Mouse (Mus musculus): ENCODE data around the gene Scimp. TPM values are rescaled to one million over a fixed set of nuclear protein-coding genes. Genes with fewer than 3 reads are reported as not detected.

Gene Scimp
- total RNA-seq, 2 experiments from 2014 or later: not detected

GRCm38 (mm10) chr11:70815498-70816078, 3.2 kb upstream of the Scimp start:
- intact Hi-C loops (cut with DNase I): no loop called here
- DNase-seq (ENCODE audit: extremely low spot score in 1 of 2, low spot score in 2 of 2): peak; percentile 38 to 41

- no peak for DNase-seq (ENCODE audit: extremely low spot score in 1 of 2, low spot score in 2 of 2)
- intact Hi-C loops (cut with DNase I): no loop called here
Observed at GRCm38 (mm10) chr11:70815071-70815470, 2.7 kb upstream of the Scimp start.

GRCm38 (mm10) chr11:70811471-70812240, 730 bp downstream of the Scimp start:
- intact Hi-C loops (cut with DNase I): loop anchor here (5.0 kb wide), 1 partner anchor 34 kb away; no protein-coding TSS in a partner anchor

GRCm38 (mm10) chr11:70811041-70811440, 1.3 kb downstream of the Scimp start:
- intact Hi-C loops (cut with DNase I): loop anchor here (5.0 kb wide), 1 partner anchor 34 kb away; no protein-coding TSS in a partner anchor
- DNase-seq (ENCODE audit: extremely low spot score in 1 of 2, low spot score in 2 of 2): no peak

More at GRCm38 (mm10) chr11:70811471-70812240, 730 bp downstream of the Scimp start:
- DNase-seq (ENCODE audit: extremely low spot score in 1 of 2, low spot score in 2 of 2): no peak

- no peak for DNase-seq (ENCODE audit: extremely low spot score in 1 of 2, low spot score in 2 of 2)
- intact Hi-C loops (cut with DNase I): no loop called here
Observed at GRCm38 (mm10) chr11:70809011-70809410, 3.4 kb downstream of the Scimp start.

GRCm38 (mm10) chr11:70808101-70808500, 4.3 kb downstream of the Scimp start:
- intact Hi-C loops (cut with DNase I): no loop called here
- no peak for DNase-seq (ENCODE audit: extremely low spot score in 1 of 2, low spot score in 2 of 2)

- DNase-seq (ENCODE audit: extremely low spot score in 1 of 2, low spot score in 2 of 2): no peak
- intact Hi-C loops (cut with DNase I): no loop called here
Observed at GRCm38 (mm10) chr11:70807630-70808029, 4.8 kb downstream of the Scimp start.

- DNase-seq (ENCODE audit: extremely low spot score in 1 of 2, low spot score in 2 of 2): no peak
- intact Hi-C loops (cut with DNase I): no loop called here
Observed at GRCm38 (mm10) chr11:70806697-70807096, 5.7 kb downstream of the Scimp start.

- intact Hi-C loops (cut with DNase I): no loop called here
- DNase-seq (ENCODE audit: extremely low spot score in 1 of 2, low spot score in 2 of 2): no peak
Observed at GRCm38 (mm10) chr11:70805641-70806175, 6.7 kb downstream of the Scimp start.

GRCm38 (mm10) chr11:70804395-70804794, 8.0 kb downstream of the Scimp start:
- intact Hi-C loops (cut with DNase I): no loop called here
- no peak for DNase-seq (ENCODE audit: extremely low spot score in 1 of 2, low spot score in 2 of 2)

GRCm38 (mm10) chr11:70803711-70804200, 8.6 kb downstream of the Scimp start:
- no peak for DNase-seq (ENCODE audit: extremely low spot score in 1 of 2, low spot score in 2 of 2)
- intact Hi-C loops (cut with DNase I): no loop called here

GRCm38 (mm10) chr11:70802865-70803261, 9.5 kb downstream of the Scimp start:
- no peak for DNase-seq (ENCODE audit: extremely low spot score in 1 of 2, low spot score in 2 of 2)
- intact Hi-C loops (cut with DNase I): no loop called here

GRCm38 (mm10) chr11:70802208-70802864, 10.1 kb downstream of the Scimp start:
- DNase-seq (ENCODE audit: extremely low spot score in 1 of 2, low spot score in 2 of 2): no peak
- intact Hi-C loops (cut with DNase I): no loop called here

- intact Hi-C loops (cut with DNase I): no loop called here
- DNase-seq (ENCODE audit: extremely low spot score in 1 of 2, low spot score in 2 of 2): no peak
Observed at GRCm38 (mm10) chr11:70792409-70792808, 20.0 kb downstream of the Scimp start.

GRCm38 (mm10) chr11:70791676-70792075, 20.7 kb downstream of the Scimp start:
- intact Hi-C loops (cut with DNase I): no loop called here
- DNase-seq (ENCODE audit: extremely low spot score in 1 of 2, low spot score in 2 of 2): no peak

- no peak for DNase-seq (ENCODE audit: extremely low spot score in 1 of 2, low spot score in 2 of 2)
- intact Hi-C loops (cut with DNase I): no loop called here
Observed at GRCm38 (mm10) chr11:70790874-70791551, 21.4 kb downstream of the Scimp start.

GRCm38 (mm10) chr11:70790426-70790825, 22.0 kb downstream of the Scimp start:
- intact Hi-C loops (cut with DNase I): no loop called here
- no peak for DNase-seq (ENCODE audit: extremely low spot score in 1 of 2, low spot score in 2 of 2)

GRCm38 (mm10) chr11:70788972-70789655, 23.3 kb downstream of the Scimp start:
- intact Hi-C loops (cut with DNase I): no loop called here
- no peak for DNase-seq (ENCODE audit: extremely low spot score in 1 of 2, low spot score in 2 of 2)
